Mouse (Mus musculus): ENCODE measurements around the gene Tmem219.

GRCm38 (mm10) chr7:126928384-126929037 lies 5.8 kb upstream of the Tmem219 start, which contains the start of gene Kctd13:
- TF ChIP-seq CTCF (IDR thresholded peaks at IDR 0.05; ENCODE audit: low read depth, low read length), result no peak
- TF ChIP-seq POLR2A (IDR thresholded peaks at IDR 0.05; ENCODE audit: borderline replicate concordance, low read depth, low read length), result no peak
